Mouse (Mus musculus) fat pad, adult 2 months (tissue): Measurements from ENCODE around the gene Creld2.
A peak's percentile ranks its signal among the peaks of the same experiment; 100 is the strongest.
"Not testable (repeated sequence)": the region's sequence is repeated elsewhere in the genome, so short reads cannot be mapped to it uniquely, and the experiment has no call there.

Experiments used
- DNase-seq: peaks from one replicate; pipeline ENCODE4 v3.0.0-alpha.2; 2011; ENCODE audit warnings: low read depth, low spot score; ENCODE audit errors: extremely low read depth

Creld2 gene

GRCm38 (mm10) chr15:88819026-88819905 lies at the start of gene Creld2, which contains the start of gene Alg12:
Creld2 (plus strand) TSS chr15:88819646.
Alg12 (minus strand) TSS chr15:88819318.
- DNase-seq, result peak; percentile 82

- not testable (repeated sequence) for DNase-seq
Measured at GRCm38 (mm10) chr15:88774630-88775029, 44.8 kb upstream of the Creld2 start.

- no peak for DNase-seq
Measured at GRCm38 (mm10) chr15:88792140-88792850, 27.2 kb upstream of the Creld2 start.

- not testable (repeated sequence) for DNase-seq
Measured at GRCm38 (mm10) chr15:88794729-88795128, 24.7 kb upstream of the Creld2 start.

- no peak for DNase-seq
Measured at GRCm38 (mm10) chr15:88799950-88800371, 19.5 kb upstream of the Creld2 start.

GRCm38 (mm10) chr15:88800921-88801354 lies 18.5 kb upstream of the Creld2 start:
- no peak for DNase-seq

- DNase-seq, result no peak
Measured at GRCm38 (mm10) chr15:88801903-88802302, 17.5 kb upstream of the Creld2 start.

- no peak for DNase-seq
Measured at GRCm38 (mm10) chr15:88802348-88802747, 17.1 kb upstream of the Creld2 start.

GRCm38 (mm10) chr15:88808121-88808520 lies 11.3 kb upstream of the Creld2 start:
- no peak for DNase-seq

- no peak for DNase-seq
Measured at GRCm38 (mm10) chr15:88810369-88810768, 9.1 kb upstream of the Creld2 start.

- DNase-seq, result no peak
Measured at GRCm38 (mm10) chr15:88813262-88813661, 6.2 kb upstream of the Creld2 start.

GRCm38 (mm10) chr15:88813873-88814272 lies 5.6 kb upstream of the Creld2 start:
- DNase-seq, result not testable (repeated sequence)

- no peak for DNase-seq
Measured at GRCm38 (mm10) chr15:88814411-88815047, 4.9 kb upstream of the Creld2 start.

GRCm38 (mm10) chr15:88815196-88815700 lies 4.2 kb upstream of the Creld2 start:
- DNase-seq, result no peak

GRCm38 (mm10) chr15:88819906-88820303 lies 459 bp downstream of the Creld2 start:
- DNase-seq, result no peak

- DNase-seq, result no peak
Measured at GRCm38 (mm10) chr15:88821403-88821802, 2.0 kb downstream of the Creld2 start.

- DNase-seq, result no peak
Measured at GRCm38 (mm10) chr15:88822513-88822912, 3.1 kb downstream of the Creld2 start.

GRCm38 (mm10) chr15:88823376-88823775 lies 3.9 kb downstream of the Creld2 start:
- DNase-seq, result no peak

- no peak for DNase-seq
Measured at GRCm38 (mm10) chr15:88827466-88827865, 8.0 kb downstream of the Creld2 start.

GRCm38 (mm10) chr15:88827991-88828799 lies 8.7 kb downstream of the Creld2 start:
- DNase-seq, result no peak
